Mouse (Mus musculus) megakaryocyte, embryonic 14.5 days (primary cell): ENCODE measurements at regions not wholly inside any gene's neighbourhood (a gene's known extent, or its start where the extent isn't known, plus 50 kb on each side); places are given as distances from the start of the nearest gene placed in this dataset.

Experiments
- FLI1 ChIP-seq: IDR thresholded peaks from 2 replicates; pipeline ENCODE4 v1.6.1; 2012; ENCODE audit warnings: low read length, inconsistent platforms, mixed read lengths
- GATA1 ChIP-seq: IDR thresholded peaks from 3 replicates; pipeline ENCODE4 v1.6.1; 2012; ENCODE audit warnings: mixed read lengths, low read length, inconsistent platforms, borderline replicate concordance

GRCm38 (mm10) chr13:70217429-70218133 is 415.4 kb downstream of the Med10 start:
- TF ChIP-seq GATA1 (no peak), FLI1 (no peak)
